Mouse (Mus musculus) forebrain, embryonic 14.5 days (tissue): Measurements from ENCODE around the gene Dhrs7c. TPM values are rescaled to one million over a fixed set of nuclear protein-coding genes. Genes with fewer than 3 reads are reported as not detected.

Source experiments
- ATAC-seq: fragments of 200-750 bp; cut with Nextera tagmentation; 2 replicates; pipeline ENCODE4 v1.8.0; 2017; ENCODE audit warnings: mild to moderate bottlenecking, moderate library complexity
- DNase-seq: peaks from one replicate; pipeline ENCODE4 v3.0.0-alpha.2; 2015; ENCODE audit warnings: low spot score
- H3K27ac ChIP-seq: fragments of 300-500 bp; sonication (generic); 2 replicates; pipeline ENCODE4 v1.5.1; 2014; ENCODE audit warnings: low read depth, mild to moderate bottlenecking, control low read depth, low read length, moderate library complexity
- H3K27me3 ChIP-seq: fragments of 300-500 bp; sonication (generic); replicated peaks from 2 replicates; pipeline ENCODE4 v1.6.1; 2014; ENCODE audit warnings: low read length, control low read depth, mixed read lengths; ENCODE audit not compliant: control insufficient read depth, insufficient read depth
- H3K36me3 ChIP-seq: fragments of 300-500 bp; sonication (generic); 2 replicates; pipeline ENCODE4 v1.6.1; 2014; ENCODE audit warnings: low read length, control low read depth; ENCODE audit not compliant: control insufficient read depth, insufficient read depth
- H3K4me1 ChIP-seq: fragments of 300-500 bp; sonication (generic); 2 replicates; pipeline ENCODE4 v1.6.1; 2014; ENCODE audit warnings: antibody characterized with exemption, low read length, control low read depth; ENCODE audit not compliant: control insufficient read depth, insufficient read depth
- H3K4me2 ChIP-seq: fragments of 300-500 bp; sonication (generic); 2 replicates; pipeline ENCODE4 v1.6.1; 2014; ENCODE audit warnings: mild to moderate bottlenecking, control low read depth, low read length
- H3K4me3 ChIP-seq: fragments of 300-500 bp; sonication (generic); 2 replicates; pipeline ENCODE4 v1.5.1; 2014; ENCODE audit warnings: low read depth, low read length, control low read depth
- H3K9ac ChIP-seq: fragments of 300-500 bp; sonication (generic); 2 replicates; pipeline ENCODE4 v1.6.1; 2014; ENCODE audit warnings: mild to moderate bottlenecking, low read length, control low read depth, moderate library complexity
- H3K9me3 ChIP-seq: fragments of 300-500 bp; sonication (generic); replicated peaks from 2 replicates; pipeline ENCODE4 v1.6.1; 2016; ENCODE audit warnings: low read length, control low read depth, mixed read lengths; ENCODE audit not compliant: control insufficient read depth
- WGBS: fragments of 180-500 bp; shearing (Covaris S2); extraction: QIAGEN DNeasy Blood & Tissue Kit; methylation state at CpG from one replicate; pipeline ENCODE4 v1.1.7; 2014; 5-methylcytosine and 5-hydroxymethylcytosine counted together
- polyA plus RNA-seq: library from polyadenylated mRNA; unstranded; fragments of >200 nt; fragmentation: Nextera tagmentation; extraction: Ambion mirVana; gene quantifications from 2 replicates; pipeline ENCODE4 v1.2.1, GENCODE M21; 2014

The Dhrs7c gene
- polyA plus RNA-seq, 1 experiment from 2014 or later = not detected

DNA sequence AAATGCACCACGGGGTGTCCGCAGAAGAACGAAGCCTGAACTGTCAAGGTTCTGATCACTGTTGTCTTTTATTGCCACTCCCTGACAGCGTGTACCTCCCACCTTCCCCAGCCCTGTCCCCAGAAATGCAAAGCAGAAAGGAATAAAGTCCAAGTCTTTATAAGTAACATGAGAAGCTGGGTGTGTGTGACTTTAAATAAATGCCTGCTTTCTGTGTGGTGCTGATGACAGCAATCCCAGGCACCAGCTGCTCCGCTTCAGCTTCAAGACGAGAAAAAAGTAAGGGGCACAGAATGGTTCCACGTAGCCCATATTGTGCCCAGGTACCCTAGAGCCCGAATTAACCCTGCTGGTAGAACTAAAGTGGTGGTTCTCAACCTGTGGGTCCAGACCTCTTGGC, 3.2 kb downstream of the Dhrs7c start:
- H3K4me1 ChIP-seq = no peaks in the 10 kb centered on the region
- no peak overlapping the region for H3K4me3 ChIP-seq
- DNase-seq = no peak
- H3K4me2 ChIP-seq = no peak overlapping the region
- no peak overlapping the region for H3K9ac ChIP-seq
- H3K27ac ChIP-seq = no peak overlapping the region
- no peaks in the 10 kb centered on the region for H3K27me3 ChIP-seq
- H3K9me3 ChIP-seq = no peaks in the 10 kb centered on the region
- no peak for ATAC-seq
- WGBS = 86% methylated on average over 8 of the region's 8 CpGs
- no peaks in the 10 kb centered on the region for H3K36me3 ChIP-seq

DNA sequence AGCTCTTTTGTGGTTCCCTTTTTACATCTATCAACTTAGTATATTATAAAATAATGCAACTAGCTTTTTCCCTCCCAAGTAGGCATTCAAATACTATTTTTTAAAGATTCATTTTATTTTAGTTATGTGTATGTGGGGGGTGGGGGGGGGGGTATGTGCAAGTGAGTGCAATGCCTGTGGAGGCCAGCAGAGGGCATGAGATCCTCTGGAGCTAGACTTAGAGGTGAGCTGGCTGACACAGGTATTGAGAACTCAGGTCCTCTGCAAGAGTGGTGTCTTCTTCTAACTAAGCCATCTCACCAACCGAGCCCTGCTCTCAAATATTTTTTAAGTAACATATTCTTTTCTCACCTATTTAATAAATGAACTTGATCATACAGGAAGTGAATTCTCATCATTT, 7.6 kb downstream of the Dhrs7c start:
- Histone ChIP-seq H3K9me3 (no peaks in the 10 kb centered on the region), H3K27me3 (no peaks in the 10 kb centered on the region), H3K27ac (no peak overlapping the region), H3K4me2 (no peak overlapping the region), H3K4me1 (no peaks in the 10 kb centered on the region), H3K36me3 (no peaks in the 10 kb centered on the region), H3K9ac (no peak overlapping the region), H3K4me3 (no peak overlapping the region)
- no peak for ATAC-seq
- no peak for DNase-seq
- WGBS = 91% methylated on average over 1 of the region's 1 CpGs

DNA sequence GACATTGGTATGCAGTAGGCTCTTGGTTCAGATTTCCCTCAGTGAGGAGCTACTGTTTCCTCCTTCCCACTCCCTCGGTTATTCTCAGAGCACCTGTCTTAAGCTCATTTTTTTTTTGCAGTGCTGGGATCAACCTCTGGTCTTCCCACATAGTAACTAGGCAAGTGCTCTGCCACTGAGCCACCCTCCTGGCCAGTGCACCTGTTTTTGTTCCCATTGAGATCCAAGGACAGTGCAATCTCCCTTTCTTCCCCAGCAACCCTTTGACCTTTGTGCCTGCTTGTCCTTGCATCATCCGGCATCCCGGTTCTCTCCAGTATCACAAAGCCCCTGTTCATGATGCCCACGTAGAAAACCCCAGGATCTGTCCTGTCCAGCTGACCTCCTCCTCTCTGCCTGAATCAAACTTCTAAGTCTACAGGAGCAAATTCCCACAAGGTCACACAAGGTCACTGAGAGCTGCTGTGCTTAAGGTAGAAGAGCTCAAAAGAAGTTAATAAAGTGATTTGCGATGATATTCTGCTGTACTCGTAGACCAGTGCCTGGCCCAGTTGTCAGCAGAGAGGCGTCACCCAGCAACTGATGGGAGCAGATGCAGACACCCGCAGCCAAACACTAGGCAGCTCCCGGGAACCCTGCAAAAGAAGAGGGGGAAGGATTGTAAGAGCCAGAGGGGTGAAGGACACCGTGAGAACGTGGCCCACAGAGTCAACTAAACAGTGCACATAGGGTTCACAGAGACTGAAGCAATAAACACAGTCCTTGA, 9.0 kb downstream of the Dhrs7c start:
- no peak for ATAC-seq
- Histone ChIP-seq H3K4me1 (no peaks in the 10 kb centered on the region), H3K27ac (no peak overlapping the region), H3K9me3 (no peaks in the 10 kb centered on the region), H3K36me3 (no peaks in the 10 kb centered on the region), H3K27me3 (no peaks in the 10 kb centered on the region), H3K4me3 (no peak overlapping the region), H3K9ac (no peak overlapping the region), H3K4me2 (no peak overlapping the region)
- 88% methylated on average over 11 of the region's 11 CpGs for WGBS
- no peak for DNase-seq

DNA sequence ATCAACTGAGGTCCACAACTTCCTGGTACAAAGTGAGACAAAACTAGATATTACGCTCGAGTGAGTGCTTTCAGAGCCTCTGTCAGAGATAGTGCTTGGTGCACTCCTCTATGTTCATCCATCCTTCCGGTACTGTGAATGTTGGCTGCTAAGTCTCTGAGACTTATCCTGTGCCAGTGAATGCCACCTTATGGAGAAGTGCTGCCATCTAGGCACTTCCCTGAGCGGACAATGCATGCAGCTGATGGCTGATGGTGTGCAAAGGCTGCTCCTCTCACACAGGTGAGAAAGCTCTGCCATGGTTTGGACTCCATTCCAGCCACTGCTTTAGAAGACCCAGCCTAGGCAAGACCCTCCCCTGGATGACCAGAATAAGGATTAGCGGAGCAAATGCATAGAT, 10.1 kb downstream of the Dhrs7c start:
- ATAC-seq = no peak
- WGBS = 73% methylated on average over 5 of the region's 5 CpGs
- Histone ChIP-seq H3K36me3 (no peaks in the 10 kb centered on the region), H3K9me3 (no peaks in the 10 kb centered on the region), H3K27me3 (no peaks in the 10 kb centered on the region), H3K4me2 (no peak overlapping the region), H3K4me3 (no peak overlapping the region), H3K27ac (no peak overlapping the region), H3K9ac (no peak overlapping the region), H3K4me1 (no peaks in the 10 kb centered on the region)
- no peak for DNase-seq

DNA sequence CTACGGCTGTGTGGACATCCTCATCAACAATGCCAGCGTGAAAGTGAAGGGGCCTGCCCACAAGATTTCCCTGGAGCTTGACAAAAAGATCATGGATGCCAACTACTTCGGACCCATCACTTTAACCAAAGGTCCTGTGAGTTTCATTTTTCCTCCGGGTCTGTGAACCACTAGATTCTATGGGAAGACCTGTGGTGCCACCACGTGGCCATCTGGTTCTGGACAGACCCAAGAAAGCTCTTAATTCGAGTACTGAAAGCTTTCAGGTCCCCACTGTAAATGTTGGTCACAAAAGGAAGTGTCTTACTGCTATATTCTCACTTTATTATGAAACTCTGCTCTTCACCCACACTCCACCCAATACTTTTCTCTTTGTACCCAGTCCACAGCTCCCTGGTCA, 13.5 kb downstream of the Dhrs7c start:
- Histone ChIP-seq H3K4me3 (no peak overlapping the region), H3K9me3 (no peaks in the 10 kb centered on the region), H3K9ac (no peak overlapping the region), H3K27me3 (no peaks in the 10 kb centered on the region), H3K4me1 (no peaks in the 10 kb centered on the region), H3K36me3 (no peaks in the 10 kb centered on the region), H3K4me2 (no peak overlapping the region), H3K27ac (no peak overlapping the region)
- DNase-seq (no peak), ATAC-seq (no peak)
- 85% methylated on average over 6 of the region's 6 CpGs for WGBS

DNA sequence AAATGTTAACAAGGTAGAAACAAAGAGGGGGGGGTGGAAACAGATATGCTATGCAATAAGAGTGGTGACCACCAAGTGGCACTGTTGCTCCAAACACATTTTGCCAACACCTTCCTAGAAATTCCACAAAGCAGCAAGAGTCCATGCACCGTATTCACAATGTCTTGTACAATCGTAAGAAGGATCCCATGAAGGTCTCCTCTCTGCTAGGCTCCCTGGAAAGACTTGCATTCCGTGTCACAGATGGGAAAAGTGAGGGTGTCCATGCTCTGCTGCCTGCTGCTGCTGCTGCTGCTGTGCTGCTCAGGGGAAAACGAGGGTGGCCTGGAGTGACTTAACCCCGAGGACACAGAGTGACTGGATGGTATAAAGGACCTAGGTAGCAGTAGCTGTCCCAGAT, 21.6 kb downstream of the Dhrs7c start:
- Histone ChIP-seq H3K4me1 (no peaks in the 10 kb centered on the region), H3K27ac (no peak overlapping the region), H3K4me2 (peak overlapping the region; percentile 20; the same call in 1 of the 2 replicates), H3K9me3 (no peaks in the 10 kb centered on the region), H3K4me3 (no peak overlapping the region), H3K36me3 (no peaks in the 10 kb centered on the region), H3K27me3 (no peaks in the 10 kb centered on the region), H3K9ac (no peak overlapping the region)
- ATAC-seq (no peak; the same call in 1 of the 2 replicates), DNase-seq (peak; percentile 78)
- 14% methylated on average over 5 of the region's 5 CpGs for WGBS

DNA sequence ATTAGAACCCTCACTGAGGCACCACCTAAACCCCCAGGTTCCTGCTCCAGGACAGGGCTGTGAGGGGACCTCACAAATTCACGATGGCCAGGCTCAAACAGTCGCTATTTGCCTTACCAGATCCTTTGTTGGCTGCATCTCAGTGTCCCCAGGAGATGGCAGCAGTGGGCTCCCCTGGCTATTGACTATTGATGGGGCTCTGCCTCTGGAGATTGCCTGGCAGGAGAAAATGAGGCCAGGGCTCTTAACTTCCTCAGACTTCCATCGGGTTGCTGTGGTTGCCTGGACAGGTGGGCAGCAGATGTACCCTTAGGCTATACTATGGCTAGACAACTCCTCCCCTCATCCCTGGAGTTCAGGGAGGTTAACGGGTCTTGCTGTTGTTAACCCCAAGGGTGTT, 22.2 kb downstream of the Dhrs7c start:
- DNase-seq (peak; percentile 56), ATAC-seq (peak; percentile 44; the same call in 1 of the 2 replicates)
- Histone ChIP-seq H3K9me3 (no peaks in the 10 kb centered on the region), H3K27ac (no peak overlapping the region), H3K36me3 (no peaks in the 10 kb centered on the region), H3K4me1 (no peaks in the 10 kb centered on the region), H3K4me2 (no peak overlapping the region), H3K4me3 (no peak overlapping the region), H3K27me3 (no peaks in the 10 kb centered on the region), H3K9ac (no peak overlapping the region)
- WGBS = 25% methylated on average over 4 of the region's 4 CpGs

DNA sequence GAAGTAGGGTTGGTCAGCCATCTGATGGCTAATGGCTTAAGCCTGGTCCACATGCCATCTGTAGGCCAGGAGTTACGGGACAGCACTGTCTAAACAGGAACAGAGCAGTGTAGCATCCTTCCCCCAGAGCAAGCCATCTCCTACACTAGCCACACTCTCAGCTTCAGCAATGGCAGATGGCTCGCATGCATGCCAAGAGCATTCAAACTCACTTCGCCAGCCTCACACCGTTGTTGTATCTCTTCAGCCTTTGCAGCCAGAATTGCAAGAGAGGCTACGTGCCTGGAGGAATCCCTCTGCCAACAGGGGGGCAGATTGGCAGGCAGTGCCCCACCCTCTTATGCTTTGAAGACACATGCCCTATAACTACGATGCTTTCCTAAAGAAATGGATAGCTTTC, 23.6 kb downstream of the Dhrs7c start:
- ATAC-seq (peak; percentile 77; the same call in 1 of the 2 replicates), DNase-seq (peak; percentile 73)
- Histone ChIP-seq H3K4me3 (no peak overlapping the region), H3K27ac (no peak overlapping the region), H3K36me3 (no peaks in the 10 kb centered on the region), H3K27me3 (no peaks in the 10 kb centered on the region), H3K9me3 (no peaks in the 10 kb centered on the region), H3K4me2 (no peak overlapping the region), H3K9ac (no peak overlapping the region), H3K4me1 (no peaks in the 10 kb centered on the region)
- 83% methylated on average over 6 of the region's 6 CpGs for WGBS

DNA sequence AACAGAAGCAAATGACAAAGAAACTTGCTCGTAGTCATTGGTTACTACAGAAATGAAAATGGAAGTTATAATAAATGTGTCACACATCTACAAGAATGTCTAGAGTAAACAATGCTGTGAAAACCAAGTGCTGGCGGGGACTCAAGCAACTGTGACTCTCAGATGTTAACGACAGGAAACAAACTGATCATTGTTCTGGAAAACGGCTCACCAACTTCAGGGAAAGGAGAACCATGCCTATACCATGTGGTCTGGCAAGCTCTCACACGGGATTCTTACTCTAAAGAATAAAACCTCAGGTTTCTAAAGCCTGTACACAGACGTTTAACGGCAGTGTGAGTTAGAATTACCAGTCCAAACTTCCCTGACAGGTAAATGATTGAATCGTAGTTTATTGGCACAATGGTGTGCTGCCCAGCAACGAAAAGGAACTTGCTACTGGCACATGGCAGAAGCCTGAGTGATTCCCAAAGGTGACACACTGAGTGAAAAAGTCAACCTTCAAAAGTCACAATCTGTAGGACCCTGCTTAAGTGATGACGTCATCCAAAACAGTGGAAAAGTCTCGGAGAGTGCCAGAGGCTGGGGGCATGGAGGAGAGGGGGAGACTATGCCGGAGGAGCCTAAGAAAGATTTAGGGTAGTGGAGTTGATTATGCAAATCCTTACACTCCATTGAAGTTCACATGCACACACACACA, 30.5 kb downstream of the Dhrs7c start:
- WGBS = 44% methylated on average over 12 of the region's 12 CpGs
- DNase-seq = peak; percentile 6

More for the DNA sequence above, 30.5 kb downstream of the Dhrs7c start:
- no peak overlapping the region for H3K4me2 ChIP-seq
- H3K27ac ChIP-seq = no peak overlapping the region
- H3K9me3 ChIP-seq = no peaks in the 10 kb centered on the region
- no peak overlapping the region for H3K9ac ChIP-seq
- no peaks in the 10 kb centered on the region for H3K4me1 ChIP-seq
- no peaks in the 10 kb centered on the region for H3K27me3 ChIP-seq
- H3K4me3 ChIP-seq = no peak overlapping the region
- no peaks in the 10 kb centered on the region for H3K36me3 ChIP-seq
- no peak for ATAC-seq
